Mouse (Mus musculus): ENCODE results near the gene Ift172. TPM values are rescaled to one million over a fixed set of nuclear protein-coding genes. Genes with fewer than 3 reads are reported as not detected.

Gene Ift172
- polyA plus RNA-seq, 1 experiment from 2014 or later = 50.4 TPM

- no peak overlapping the region for H3K9ac ChIP-seq (ENCODE audit: low read length)
- H3K27me3 ChIP-seq (ENCODE audit: control insufficient read depth, insufficient read depth, low read length) = no peaks in the 10 kb centered on the region
- H3K4me3 ChIP-seq (ENCODE audit: low read depth, low read length) = no peak overlapping the region
- H3K4me1 ChIP-seq (replicated peaks; ENCODE audit: control insufficient read depth, insufficient read depth, low read length) = no peaks in the 10 kb centered on the region
- no peak overlapping the region for H3K4me2 ChIP-seq (ENCODE audit: low read depth, low read length, severe bottlenecking)
- 88% methylated on average over 20 of the region's 20 CpGs for WGBS
- peaks cover 8% of the 10 kb centered on the region for H3K36me3 ChIP-seq (ENCODE audit: control insufficient read depth, insufficient read depth, low read length)
- no peak for ATAC-seq (replicated peaks; ENCODE audit: low FRiP score)
- no peaks in the 10 kb centered on the region for H3K9me3 ChIP-seq (ENCODE audit: control insufficient read depth, low read length)
- DNase-seq (ENCODE audit: low spot score) = no peak
- no peak overlapping the region for H3K27ac ChIP-seq (ENCODE audit: low read depth, low read length)
These were observed 11.5 kb downstream of the Ift172 start for GRCm38 (mm10) chr5:31279245-31279988.

- WGBS = 90% methylated on average over 6 of the region's 6 CpGs
- no peaks in the 10 kb centered on the region; the same call in 1 of the 2 replicates for H3K36me3 ChIP-seq (ENCODE audit: control insufficient read depth, insufficient read depth, low read length)
- no peaks in the 10 kb centered on the region for H3K4me1 ChIP-seq (replicated peaks; ENCODE audit: control insufficient read depth, insufficient read depth, low read length)
- DNase-seq (ENCODE audit: low spot score) (no peak), ATAC-seq (replicated peaks; ENCODE audit: low FRiP score) (no peak)
- no peak overlapping the region for H3K9ac ChIP-seq (ENCODE audit: low read length)
- no peak overlapping the region for H3K4me3 ChIP-seq (ENCODE audit: low read depth, low read length)
- no peaks in the 10 kb centered on the region for H3K9me3 ChIP-seq (ENCODE audit: control insufficient read depth, low read length)
- no peaks in the 10 kb centered on the region for H3K27me3 ChIP-seq (ENCODE audit: control insufficient read depth, insufficient read depth, low read length)
- H3K27ac ChIP-seq (ENCODE audit: low read depth, low read length) = no peak overlapping the region
- no peak overlapping the region for H3K4me2 ChIP-seq (ENCODE audit: low read depth, low read length, severe bottlenecking)
These were observed 17.9 kb downstream of the Ift172 start for GRCm38 (mm10) chr5:31273018-31273417.

GRCm38 (mm10) chr5:31267686-31268085, 23.2 kb downstream of the Ift172 start:
- peaks cover 3% of the 10 kb centered on the region; the same call in 1 of the 2 replicates for H3K36me3 ChIP-seq (ENCODE audit: control insufficient read depth, insufficient read depth, low read length)
- DNase-seq (ENCODE audit: low spot score) (no peak), ATAC-seq (replicated peaks; ENCODE audit: low FRiP score) (no peak)
- no peaks in the 10 kb centered on the region for H3K4me1 ChIP-seq (replicated peaks; ENCODE audit: control insufficient read depth, insufficient read depth, low read length)
- no peaks in the 10 kb centered on the region for H3K9me3 ChIP-seq (ENCODE audit: control insufficient read depth, low read length)
- H3K4me3 ChIP-seq (ENCODE audit: low read depth, low read length) = no peak overlapping the region
- no peak overlapping the region for H3K4me2 ChIP-seq (ENCODE audit: low read depth, low read length, severe bottlenecking)
- H3K27me3 ChIP-seq (ENCODE audit: control insufficient read depth, insufficient read depth, low read length) = no peaks in the 10 kb centered on the region
- H3K9ac ChIP-seq (ENCODE audit: low read length) = no peak overlapping the region
- H3K27ac ChIP-seq (ENCODE audit: low read depth, low read length) = no peak overlapping the region
- 44% methylated on average over 6 of the region's 6 CpGs for WGBS

DNA sequence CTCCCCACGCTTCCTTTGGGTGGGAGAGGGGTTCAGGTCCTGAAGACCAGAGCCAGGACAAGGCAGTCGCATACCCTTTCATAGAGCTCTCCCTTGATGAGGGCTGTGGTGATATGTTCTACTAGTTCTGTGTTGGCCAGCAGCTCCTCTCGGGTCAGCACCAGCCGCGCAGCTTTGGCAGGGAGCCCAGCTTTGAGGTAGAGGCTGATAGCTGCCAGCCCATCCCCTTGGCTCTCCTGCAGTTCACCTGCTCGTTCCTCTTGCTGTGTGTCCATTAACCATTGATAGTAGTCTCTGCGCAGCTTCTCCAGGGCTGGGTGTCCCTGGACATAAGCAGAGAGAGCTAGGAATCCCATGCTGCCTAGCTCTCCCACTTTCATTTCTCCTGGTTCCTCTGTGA, 24.8 kb downstream of the Ift172 start:
- DNase-seq (ENCODE audit: low spot score) = no peak
- Histone ChIP-seq H3K4me2 (ENCODE audit: low read depth, low read length, severe bottlenecking) (no peak overlapping the region), H3K9me3 (ENCODE audit: control insufficient read depth, low read length) (no peaks in the 10 kb centered on the region), H3K36me3 (ENCODE audit: control insufficient read depth, insufficient read depth, low read length) (peaks cover 3% of the 10 kb centered on the region; the same call in 1 of the 2 replicates), H3K27ac (ENCODE audit: low read depth, low read length) (no peak overlapping the region), H3K9ac (ENCODE audit: low read length) (no peak overlapping the region), H3K27me3 (ENCODE audit: control insufficient read depth, insufficient read depth, low read length) (no peaks in the 10 kb centered on the region), H3K4me1 (replicated peaks; ENCODE audit: control insufficient read depth, insufficient read depth, low read length) (no peaks in the 10 kb centered on the region), H3K4me3 (ENCODE audit: low read depth, low read length) (no peak overlapping the region)
- WGBS = 97% methylated on average over 7 of the region's 7 CpGs
- ATAC-seq (replicated peaks; ENCODE audit: low FRiP score) = no peak

DNA sequence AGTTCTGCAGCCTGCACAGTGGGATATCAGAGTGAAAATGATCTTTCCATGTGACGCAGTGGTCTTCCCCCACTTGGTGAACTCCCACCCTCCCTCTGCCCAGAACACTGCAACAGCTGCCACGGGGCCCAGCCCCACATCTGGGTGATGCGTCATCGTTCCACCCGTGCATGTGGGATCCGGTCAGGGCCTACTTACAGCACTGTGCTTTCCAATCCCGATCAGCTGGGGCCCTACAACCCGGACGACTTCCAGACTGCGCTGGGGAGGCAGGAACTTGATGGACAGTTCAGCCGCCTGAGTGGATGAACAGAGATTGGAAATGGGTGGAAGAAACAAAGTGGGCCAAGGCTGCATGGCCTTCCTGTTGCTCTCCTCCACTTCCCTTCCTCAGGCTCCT, 33.3 kb downstream of the Ift172 start:
- WGBS = 91% methylated on average over 11 of the region's 11 CpGs
- H3K4me3 ChIP-seq (ENCODE audit: low read depth, low read length) = no peak overlapping the region
- no peaks in the 10 kb centered on the region for H3K27me3 ChIP-seq (ENCODE audit: control insufficient read depth, insufficient read depth, low read length)
- no peak overlapping the region for H3K27ac ChIP-seq (ENCODE audit: low read depth, low read length)
- no peaks in the 10 kb centered on the region for H3K9me3 ChIP-seq (ENCODE audit: control insufficient read depth, low read length)
- H3K36me3 ChIP-seq (ENCODE audit: control insufficient read depth, insufficient read depth, low read length) = no peaks in the 10 kb centered on the region; the same call in 1 of the 2 replicates
- no peak overlapping the region for H3K4me2 ChIP-seq (ENCODE audit: low read depth, low read length, severe bottlenecking)
- ATAC-seq (replicated peaks; ENCODE audit: low FRiP score) (no peak), DNase-seq (ENCODE audit: low spot score) (no peak)
- no peaks in the 10 kb centered on the region for H3K4me1 ChIP-seq (replicated peaks; ENCODE audit: control insufficient read depth, insufficient read depth, low read length)
- H3K9ac ChIP-seq (ENCODE audit: low read length) = no peak overlapping the region

- H3K36me3 ChIP-seq (ENCODE audit: control insufficient read depth, insufficient read depth, low read length) = no peaks in the 10 kb centered on the region
- no peak for ATAC-seq (replicated peaks; ENCODE audit: low FRiP score)
- H3K9ac ChIP-seq (ENCODE audit: low read length) = no peak overlapping the region
- 86% methylated on average over 2 of the region's 2 CpGs for WGBS
- no peak overlapping the region for H3K4me3 ChIP-seq (ENCODE audit: low read depth, low read length)
- peaks cover 2% of the 10 kb centered on the region; the same call in 1 of the 2 replicates for H3K27me3 ChIP-seq (ENCODE audit: control insufficient read depth, insufficient read depth, low read length)
- H3K9me3 ChIP-seq (ENCODE audit: control insufficient read depth, low read length) = no peaks in the 10 kb centered on the region
- H3K4me1 ChIP-seq (replicated peaks; ENCODE audit: control insufficient read depth, insufficient read depth, low read length) = peaks cover 7% of the 10 kb centered on the region; the same call in 1 of the 2 replicates
- no peak for DNase-seq (ENCODE audit: low spot score)
- H3K27ac ChIP-seq (ENCODE audit: low read depth, low read length) = no peak overlapping the region
- H3K4me2 ChIP-seq (ENCODE audit: low read depth, low read length, severe bottlenecking) = no peak overlapping the region
These were observed 34.9 kb downstream of the Ift172 start for GRCm38 (mm10) chr5:31255971-31256370.

DNA sequence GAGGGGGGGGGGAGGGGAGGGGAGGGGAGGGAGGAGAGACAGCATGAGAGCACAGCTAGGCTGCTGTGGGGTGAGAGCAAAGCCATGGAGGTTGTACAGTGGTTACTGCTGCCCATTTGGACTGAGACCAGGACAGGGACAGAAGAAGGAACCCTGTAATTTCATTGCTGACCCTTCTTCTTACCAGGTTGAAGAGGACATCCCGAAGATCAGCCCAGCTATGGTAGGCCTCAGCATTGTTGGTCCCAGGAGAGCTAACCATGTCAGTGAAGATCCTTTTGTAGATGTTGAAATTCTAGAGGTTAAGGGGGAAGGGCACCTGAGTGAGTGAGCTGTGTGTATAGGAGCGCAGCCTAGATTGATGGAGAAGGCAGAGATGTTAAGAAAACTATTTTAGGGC, 35.5 kb downstream of the Ift172 start:
- ATAC-seq (replicated peaks; ENCODE audit: low FRiP score) = no peak
- peaks cover 1% of the 10 kb centered on the region; the same call in 1 of the 2 replicates for H3K36me3 ChIP-seq (ENCODE audit: control insufficient read depth, insufficient read depth, low read length)

DNA sequence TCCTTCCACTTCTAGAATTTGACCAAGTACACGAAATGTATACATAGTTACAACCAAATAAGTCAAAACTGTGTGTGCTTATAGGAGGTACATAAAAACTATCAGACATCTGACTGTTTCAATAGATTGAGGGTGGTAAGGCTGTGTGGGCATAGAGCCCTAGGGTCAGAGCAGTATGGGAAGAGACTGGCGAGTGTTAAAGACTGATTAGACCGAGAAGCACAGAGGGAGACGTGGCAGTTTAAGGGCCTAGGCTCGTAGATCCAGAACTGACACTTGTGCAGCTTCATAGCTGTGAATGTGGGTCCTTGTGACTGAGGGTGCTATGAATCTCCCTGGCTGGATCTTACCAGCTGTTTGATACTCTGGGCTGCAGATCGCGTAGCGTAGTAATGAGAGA, 36.0 kb downstream of the Ift172 start:
- DNase-seq (ENCODE audit: low spot score) (no peak), ATAC-seq (replicated peaks; ENCODE audit: low FRiP score) (no peak)
- no peak overlapping the region for H3K27ac ChIP-seq (ENCODE audit: low read depth, low read length)
- 90% methylated on average over 8 of the region's 8 CpGs for WGBS
- no peak overlapping the region for H3K9ac ChIP-seq (ENCODE audit: low read length)
- H3K4me3 ChIP-seq (ENCODE audit: low read depth, low read length) = no peak overlapping the region
- H3K4me1 ChIP-seq (replicated peaks; ENCODE audit: control insufficient read depth, insufficient read depth, low read length) = peaks cover 7% of the 10 kb centered on the region; the same call in 1 of the 2 replicates
- H3K4me2 ChIP-seq (ENCODE audit: low read depth, low read length, severe bottlenecking) = no peak overlapping the region
- H3K9me3 ChIP-seq (ENCODE audit: control insufficient read depth, low read length) = no peaks in the 10 kb centered on the region
- peaks cover 2% of the 10 kb centered on the region; the same call in 1 of the 2 replicates for H3K27me3 ChIP-seq (ENCODE audit: control insufficient read depth, insufficient read depth, low read length)
- peaks cover 3% of the 10 kb centered on the region; the same call in 1 of the 2 replicates for H3K36me3 ChIP-seq (ENCODE audit: control insufficient read depth, insufficient read depth, low read length)

More for the DNA sequence above, 35.5 kb downstream of the Ift172 start:
- H3K27ac ChIP-seq (ENCODE audit: low read depth, low read length) = no peak overlapping the region
- WGBS = 92% methylated on average over 2 of the region's 2 CpGs
- H3K4me2 ChIP-seq (ENCODE audit: low read depth, low read length, severe bottlenecking) = no peak overlapping the region
- no peaks in the 10 kb centered on the region for H3K9me3 ChIP-seq (ENCODE audit: control insufficient read depth, low read length)
- H3K4me1 ChIP-seq (replicated peaks; ENCODE audit: control insufficient read depth, insufficient read depth, low read length) = peaks cover 7% of the 10 kb centered on the region; the same call in 1 of the 2 replicates
- peaks cover 2% of the 10 kb centered on the region; the same call in 1 of the 2 replicates for H3K27me3 ChIP-seq (ENCODE audit: control insufficient read depth, insufficient read depth, low read length)
- H3K9ac ChIP-seq (ENCODE audit: low read length) = no peak overlapping the region
- no peak overlapping the region for H3K4me3 ChIP-seq (ENCODE audit: low read depth, low read length)
- no peak for DNase-seq (ENCODE audit: low spot score)

- 87% methylated on average over 7 of the region's 7 CpGs for WGBS
- Histone ChIP-seq H3K9me3 (ENCODE audit: control insufficient read depth, low read length) (no peaks in the 10 kb centered on the region), H3K4me1 (replicated peaks; ENCODE audit: control insufficient read depth, insufficient read depth, low read length) (peaks cover 7% of the 10 kb centered on the region; the same call in 1 of the 2 replicates), H3K36me3 (ENCODE audit: control insufficient read depth, insufficient read depth, low read length) (peaks cover 6% of the 10 kb centered on the region; the same call in 1 of the 2 replicates), H3K4me2 (ENCODE audit: low read depth, low read length, severe bottlenecking) (no peak overlapping the region), H3K27me3 (ENCODE audit: control insufficient read depth, insufficient read depth, low read length) (peaks cover 2% of the 10 kb centered on the region; the same call in 1 of the 2 replicates), H3K4me3 (ENCODE audit: low read depth, low read length) (no peak overlapping the region), H3K9ac (ENCODE audit: low read length) (no peak overlapping the region), H3K27ac (ENCODE audit: low read depth, low read length) (no peak overlapping the region)
- DNase-seq (ENCODE audit: low spot score) = no peak
- ATAC-seq (replicated peaks; ENCODE audit: low FRiP score) = no peak
These were observed 36.5 kb downstream of the Ift172 start for GRCm38 (mm10) chr5:31254452-31254851.

All from forebrain, embryonic 11.5 days (tissue).